Mouse (Mus musculus) myocyte (in vitro differentiated cells): ENCODE measurements around the gene Cdh5.

Source experiments
- CEBPB ChIP-seq: IDR thresholded peaks from 2 replicates; pipeline ENCODE4 v1.6.1; 2011; ENCODE audit warnings: mild to moderate bottlenecking, moderate library complexity; ENCODE audit not compliant: poor library complexity, insufficient read depth, severe bottlenecking
- E2F4 ChIP-seq: IDR thresholded peaks from one replicate; pipeline ENCODE4 v1.6.1; 2011; ENCODE audit warnings: mild to moderate bottlenecking, control low read depth, moderate library complexity; ENCODE audit not compliant: insufficient read depth
- MAX ChIP-seq: IDR thresholded peaks from one replicate; pipeline ENCODE4 v1.6.1; 2011; ENCODE audit warnings: low read depth, mild to moderate bottlenecking, control low read depth
- MYOD1 ChIP-seq, 3 experiments: IDR thresholded peaks; one replicate each; pipeline ENCODE4 v1.6.1; 2011; ENCODE audit warnings: control low read depth in 2 of 3, low read depth in 2 of 3, mild to moderate bottlenecking in 2 of 3, moderate library complexity in 1 of 3; ENCODE audit not compliant: insufficient read length in 2 of 3, control insufficient read depth in 1 of 3
- MYOG ChIP-seq, 3 experiments: IDR thresholded peaks; one replicate each; pipeline ENCODE4 v1.6.1; 2011; ENCODE audit warnings: control low read depth in 2 of 3, low read depth in 2 of 3, mild to moderate bottlenecking in 2 of 3; ENCODE audit not compliant: insufficient read length in 2 of 3, control insufficient read depth in 1 of 3, insufficient read depth in 1 of 3
- POLR2A ChIP-seq: IDR thresholded peaks from one replicate; pipeline ENCODE4 v1.6.1; 2011; ENCODE audit warnings: low read depth, mild to moderate bottlenecking, control low read depth, moderate library complexity; ENCODE audit not compliant: insufficient read length
- POLR2AphosphoS2 ChIP-seq: IDR thresholded peaks from one replicate; pipeline ENCODE4 v1.6.1; 2011; ENCODE audit warnings: low read depth, control low read depth; ENCODE audit not compliant: insufficient read length
- REST ChIP-seq: IDR thresholded peaks from one replicate; pipeline ENCODE4 v1.6.1; 2011; ENCODE audit warnings: mild to moderate bottlenecking, control low read depth, moderate library complexity; ENCODE audit not compliant: insufficient read depth, insufficient read length
- TCF12 ChIP-seq: IDR thresholded peaks from one replicate; pipeline ENCODE4 v1.6.1; 2011; ENCODE audit warnings: mild to moderate bottlenecking, control low read depth; ENCODE audit not compliant: poor library complexity, insufficient read depth, severe bottlenecking
- TCF3 ChIP-seq: IDR thresholded peaks from one replicate; pipeline ENCODE4 v1.6.1; 2011; ENCODE audit warnings: low read depth, control low read depth; ENCODE audit not compliant: insufficient read length
- USF1 ChIP-seq: IDR thresholded peaks from one replicate; pipeline ENCODE4 v1.6.1; 2011; ENCODE audit warnings: low read depth, mild to moderate bottlenecking, control low read depth, moderate library complexity

DNA sequence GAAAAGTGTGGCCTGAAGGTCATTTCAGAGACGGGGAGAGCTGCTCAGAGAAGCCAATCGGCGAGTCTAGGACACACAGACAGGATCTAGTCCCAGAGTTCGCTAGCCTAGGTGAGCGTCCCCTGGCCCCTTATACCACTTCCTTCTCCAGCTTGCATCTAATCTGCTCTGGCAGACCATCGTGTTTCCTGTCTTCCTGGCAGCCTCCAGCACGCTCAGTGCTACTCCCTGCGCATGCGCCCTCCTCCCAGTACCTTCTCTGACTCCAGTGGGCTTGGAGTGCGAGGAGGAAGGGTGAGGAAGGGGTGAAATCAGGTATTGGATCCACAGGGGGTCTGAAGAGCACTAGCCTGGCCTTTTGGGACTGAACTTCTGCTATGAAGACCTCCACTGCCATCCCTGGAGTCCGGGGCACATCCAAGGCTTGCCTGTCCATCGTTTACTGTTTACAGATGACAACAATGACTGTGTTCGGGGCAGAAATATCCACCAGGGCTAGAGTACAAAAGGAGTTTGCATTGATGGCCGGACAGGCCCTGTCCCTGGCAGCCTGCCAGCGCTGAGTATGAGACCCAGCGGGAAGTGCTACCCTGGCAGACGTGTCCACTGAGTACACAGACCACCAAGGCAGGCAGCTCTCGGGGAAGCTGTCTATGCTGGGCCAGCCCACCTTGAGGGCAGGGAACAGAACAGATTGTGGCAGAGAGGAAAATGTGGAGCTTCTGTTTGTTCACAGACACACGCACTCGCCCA lies 1.9 kb upstream of the Cdh5 start:
- TF ChIP-seq MYOD1 (IDR thresholded peaks at IDR 0.05; ENCODE audit: control insufficient read depth in 1 of 3, insufficient read length in 2 of 3, low read depth in 2 of 3), result no peak
- no peak for TF ChIP-seq POLR2A
- TF ChIP-seq E2F4, result no peak
- no peak for TF ChIP-seq USF1
- TF ChIP-seq POLR2AphosphoS2, result no peak
- no peak for TF ChIP-seq MAX
- no peak for TF ChIP-seq CEBPB
- no peak for TF ChIP-seq TCF3
- TF ChIP-seq TCF12, result no peak
- no peak for TF ChIP-seq MYOG (IDR thresholded peaks at IDR 0.05; ENCODE audit: control insufficient read depth in 1 of 3, insufficient read depth in 1 of 3, insufficient read length in 2 of 3, low read depth in 2 of 3)
- no peak for TF ChIP-seq REST
